Mouse (Mus musculus) kidney, adult 2 months (tissue): ENCODE measurements around the gene Hoxd10.

ENCODE experiments used
- CTCF ChIP-seq: fragments of 200-500 bp; conservative IDR thresholded peaks from 2 replicates; pipeline ENCODE4 v1.5.1; 2011; ENCODE audit warnings: low read depth, mild to moderate bottlenecking, control low read depth, low read length, moderate library complexity, mixed read lengths; ENCODE audit not compliant: insufficient read depth, insufficient read length
- POLR2A ChIP-seq: fragments of 200-500 bp; IDR thresholded peaks from one replicate; pipeline ENCODE4 v1.6.1; 2011; ENCODE audit warnings: low read depth, low read length, control low read depth

GRCm38 (mm10) chr2:74676376-74677052 lies 15.2 kb upstream of the Hoxd10 start:
- no peak for TF ChIP-seq CTCF
- no peak for TF ChIP-seq POLR2A
